Mouse (Mus musculus) adrenal gland, adult 2 months (tissue): ENCODE results near the gene 9030612E09Rik. TPM values are rescaled to one million over a fixed set of nuclear protein-coding genes. Genes with fewer than 3 reads are reported as not detected.

Experiments
- DNase-seq: peaks from one replicate; pipeline ENCODE4 v3.0.0; 2021
- polyA plus RNA-seq: library from polyadenylated mRNA; depleted of rRNA; stranded (reverse); fragments of >200 nt; gene quantifications from 2 replicates; pipeline ENCODE4 v1.2.3, GENCODE M21; 2012; rRNA removed
- total RNA-seq, 2 experiments: library from RNA; stranded (reverse); gene quantifications; 2 replicates each; pipeline ENCODE4 v1.2.3; 2021

9030612E09Rik gene
- total and polyA plus RNA-seq, 3 experiments: 0.26 to 0.73 (median 0.35) TPM

DNA sequence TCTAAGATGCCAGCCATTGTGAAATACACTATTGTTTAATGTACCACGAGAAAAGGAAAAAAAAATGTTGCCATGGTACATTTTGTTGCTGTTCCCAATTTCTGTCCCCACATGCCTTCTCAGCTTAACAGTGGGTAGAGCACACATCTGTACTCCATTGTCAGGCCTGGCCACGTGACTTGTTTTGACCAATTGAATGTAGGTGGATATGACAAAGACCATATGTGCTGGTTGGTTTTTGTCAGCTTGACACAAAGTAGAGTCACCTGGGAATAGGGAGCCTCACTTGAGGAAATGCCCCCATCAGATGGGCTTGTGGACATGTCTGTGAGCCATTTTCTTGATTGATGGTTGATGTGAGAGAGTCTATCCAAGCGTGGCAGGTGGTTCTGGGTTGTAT, 29.4 kb downstream of the 9030612E09Rik start:
- DNase-seq: no peak

DNA sequence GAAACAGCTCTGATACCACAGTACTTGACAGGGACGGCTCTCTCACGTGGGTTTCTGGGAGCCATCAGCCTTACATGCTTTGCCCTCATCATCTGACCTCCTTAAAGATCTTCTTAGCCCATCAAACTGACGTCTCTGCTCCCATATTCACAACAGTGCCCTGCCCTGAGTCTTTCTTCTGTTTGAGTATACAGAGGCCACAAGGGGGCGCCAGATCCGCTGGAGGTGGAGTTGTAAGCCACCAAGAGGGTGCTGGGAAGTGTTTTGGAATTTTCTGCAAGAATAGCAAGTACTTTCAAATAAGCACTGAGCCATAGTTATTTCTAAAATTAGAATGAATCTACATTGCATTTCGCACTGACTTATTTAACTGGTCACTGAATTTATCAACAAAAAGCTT, 37.4 kb downstream of the 9030612E09Rik start:
- peak; percentile 15 for DNase-seq

DNA sequence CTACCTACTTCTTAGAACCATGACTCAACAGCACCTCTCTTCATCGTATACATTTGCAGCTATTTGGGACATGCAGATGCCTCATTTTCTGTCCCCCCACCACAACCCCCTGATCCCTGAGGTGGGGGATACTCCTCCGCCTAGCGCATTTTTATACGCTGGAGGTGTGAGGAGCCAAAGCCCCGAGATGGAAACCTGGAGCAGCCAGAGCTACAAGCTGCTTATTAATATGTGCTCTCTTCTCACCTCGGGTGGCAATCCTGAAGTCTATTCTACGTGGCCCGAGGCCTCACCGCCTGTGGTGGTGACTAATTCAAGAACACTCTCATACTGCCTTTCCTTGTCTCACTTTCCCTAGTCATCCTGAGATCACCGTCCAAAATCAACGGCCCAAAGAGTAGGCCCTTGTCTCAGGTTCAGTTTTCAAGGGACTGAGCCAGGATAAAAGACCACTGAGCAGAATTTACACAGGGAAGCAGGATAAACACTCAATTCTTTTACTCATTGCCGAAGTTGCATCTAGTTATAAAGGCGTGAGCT, 42.9 kb downstream of the 9030612E09Rik start:
- no peak for DNase-seq

DNA sequence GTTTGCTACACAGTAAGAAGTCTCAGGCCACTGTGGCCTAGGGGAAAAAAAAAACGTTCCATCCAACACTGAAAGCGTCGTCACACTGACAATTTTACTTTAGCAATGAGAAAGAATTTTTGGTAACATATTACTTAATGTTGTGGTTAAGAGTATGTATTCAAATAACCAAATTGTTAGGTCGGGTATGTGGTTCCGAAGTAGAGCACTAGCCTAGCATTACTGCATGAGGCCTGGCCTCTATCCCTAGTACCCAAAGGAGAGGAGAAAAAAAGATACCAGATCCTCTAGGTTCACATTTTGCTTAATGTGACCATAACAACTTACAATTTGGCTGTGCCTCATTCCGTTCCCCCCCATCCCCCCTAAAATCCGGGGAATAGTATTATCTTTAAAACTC, 46.0 kb downstream of the 9030612E09Rik start:
- no peak for DNase-seq

DNA sequence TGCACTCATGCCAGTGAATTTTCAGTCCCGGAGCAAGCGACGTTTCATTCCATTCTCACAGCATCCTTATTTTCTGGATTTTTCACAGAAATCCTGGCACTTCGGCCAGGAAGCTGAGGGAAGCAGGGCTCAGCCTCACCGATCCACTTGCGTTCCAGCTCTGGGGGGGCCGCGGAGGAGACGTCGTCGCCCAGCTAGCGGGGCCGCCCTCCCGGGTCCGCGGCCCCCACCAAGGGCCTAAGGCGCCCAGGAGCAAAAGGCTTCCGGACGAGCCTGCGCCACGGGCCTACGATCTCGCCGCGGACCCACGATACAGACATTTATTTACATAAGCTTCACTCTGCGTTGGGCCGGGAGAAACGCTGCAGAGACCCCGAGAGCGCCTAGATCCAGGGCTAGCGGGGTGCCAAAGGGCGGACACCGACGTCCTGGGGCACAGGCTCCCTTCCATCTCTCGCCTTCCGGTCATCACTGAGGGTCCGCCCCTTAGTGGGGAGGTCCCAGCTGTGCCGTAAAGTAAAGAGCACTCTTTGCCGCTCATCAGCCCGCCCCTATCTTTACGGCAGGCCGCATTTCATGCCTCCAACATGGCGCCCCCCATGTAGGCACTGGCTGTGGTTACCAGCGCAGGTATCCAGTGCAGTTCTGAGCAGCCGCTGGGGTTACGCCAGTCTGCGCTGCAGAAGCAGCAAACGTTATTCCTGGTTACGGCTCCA, 46.6 kb downstream of the 9030612E09Rik start, which contains the start of gene Pdss2:
Gene Pdss2, plus strand, starts transcription at position 577 of the 716 bp plus-strand sequence.
- DNase-seq: peak; percentile 97

DNA sequence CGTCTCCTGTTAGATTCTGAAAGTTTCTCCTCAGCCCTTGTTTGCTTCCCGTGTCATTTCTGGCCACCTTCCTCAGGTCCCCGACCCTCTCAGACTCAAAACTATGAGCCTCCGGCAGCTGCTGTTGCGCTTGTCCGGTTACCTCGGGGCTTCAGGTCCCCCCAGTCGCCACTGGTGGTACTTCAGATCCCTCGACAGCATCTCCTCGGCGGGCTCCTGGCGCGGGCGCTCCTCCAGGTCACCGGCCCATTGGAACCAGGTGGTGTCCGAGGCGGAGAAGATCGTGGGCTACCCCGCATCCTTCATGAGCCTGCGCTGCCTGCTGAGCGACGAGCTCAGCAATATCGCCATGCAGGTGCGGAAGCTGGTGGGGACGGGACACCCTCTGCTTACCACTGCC, 47.2 kb downstream of the 9030612E09Rik start:
- no peak for DNase-seq

DNA sequence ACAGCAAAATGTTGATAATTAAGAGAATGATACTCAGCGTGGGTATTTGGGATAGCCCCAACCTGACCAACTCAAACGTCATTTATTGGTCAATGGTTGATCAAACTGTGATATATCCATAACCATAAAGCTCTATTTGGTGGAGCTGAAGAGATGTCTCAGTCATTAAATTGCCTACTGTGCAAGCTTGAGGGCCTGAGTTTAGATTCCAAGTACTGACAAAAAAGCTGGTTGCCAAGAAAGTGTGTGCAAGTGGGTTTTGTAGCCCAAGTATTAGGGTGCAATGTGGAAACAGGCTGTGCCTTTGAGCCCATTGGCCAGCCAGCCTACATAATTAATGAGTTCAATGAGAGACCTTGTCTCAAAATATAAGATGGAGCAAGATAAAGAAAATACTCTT, 48.9 kb downstream of the 9030612E09Rik start:
- no peak for DNase-seq

Other genes with a start within 250 kb of the 9030612E09Rik start
- gene Sobp, start 174 bp upstream of the 9030612E09Rik start, total RNA-seq: 1 to 10 TPM; 4.9 to 5.1 TPM
- 5.1 and 5.4 TPM in 2 replicates for gene Sobp, start 174 bp upstream of the 9030612E09Rik start, polyA plus RNA-seq
- gene Pdss2, start 46.8 kb downstream of the 9030612E09Rik start, total RNA-seq: 10 to 100 TPM; 18.9 to 19.9 TPM
- 25.8 and 26.7 TPM in 2 replicates for gene Pdss2, start 46.8 kb downstream of the 9030612E09Rik start, polyA plus RNA-seq